Mouse (Mus musculus) CD4-positive, CD25-positive, alpha-beta regulatory T cell, adult 4 months (primary cell): ENCODE data around the gene Cntn6. TPM values are rescaled to one million over a fixed set of nuclear protein-coding genes. Genes with fewer than 3 reads are reported as not detected.

ENCODE experiments used
- ATAC-seq: one replicate; pipeline ENCODE4 v1.8.0; 2017
- polyA plus RNA-seq, 2 experiments: library from polyadenylated mRNA; unstranded; fragments of 100-300 nt; shearing (Covaris generic); gene quantifications; one replicate each; pipeline ENCODE4 v1.2.1; 2017

Cntn6 gene
- polyA plus RNA-seq = not detected

GRCm38 (mm10) chr6:104492490-104493431 is at the start of gene Cntn6:
TSS of gene Cntn6 (plus strand) at chr6:104492790.
- ATAC-seq = no peak

- no peak for ATAC-seq
Measured at GRCm38 (mm10) chr6:104443731-104444130, 48.9 kb upstream of the Cntn6 start.

GRCm38 (mm10) chr6:104470706-104471105 is 21.9 kb upstream of the Cntn6 start:
- no peak for ATAC-seq

- ATAC-seq = no peak
Measured at GRCm38 (mm10) chr6:104479242-104479641, 13.3 kb upstream of the Cntn6 start.

- ATAC-seq = no peak
Measured at GRCm38 (mm10) chr6:104493459-104493858, 869 bp downstream of the Cntn6 start.

- ATAC-seq = no peak
Measured at GRCm38 (mm10) chr6:104495801-104496200, 3.2 kb downstream of the Cntn6 start.

- no peak for ATAC-seq
Measured at GRCm38 (mm10) chr6:104563993-104564392, 71.4 kb downstream of the Cntn6 start.

GRCm38 (mm10) chr6:104569564-104569963 is 77.0 kb downstream of the Cntn6 start:
- ATAC-seq = no peak

- ATAC-seq = no peak
Measured at GRCm38 (mm10) chr6:104588028-104588427, 95.4 kb downstream of the Cntn6 start.

- no peak for ATAC-seq
Measured at GRCm38 (mm10) chr6:104600838-104601397, 108.3 kb downstream of the Cntn6 start.

GRCm38 (mm10) chr6:104602894-104603293 is 110.3 kb downstream of the Cntn6 start:
- no peak for ATAC-seq

- no peak for ATAC-seq
Measured at GRCm38 (mm10) chr6:104603371-104603770, 110.8 kb downstream of the Cntn6 start.

GRCm38 (mm10) chr6:104605214-104605613 is 112.6 kb downstream of the Cntn6 start:
- ATAC-seq = no peak

GRCm38 (mm10) chr6:104653518-104653917 is 160.9 kb downstream of the Cntn6 start:
- no peak for ATAC-seq

- no peak for ATAC-seq
Measured at GRCm38 (mm10) chr6:104668701-104669100, 176.1 kb downstream of the Cntn6 start.

- ATAC-seq = no peak
Measured at GRCm38 (mm10) chr6:104674249-104674648, 181.7 kb downstream of the Cntn6 start.

GRCm38 (mm10) chr6:104679809-104680495 is 187.4 kb downstream of the Cntn6 start:
- ATAC-seq = no peak

GRCm38 (mm10) chr6:104687980-104688379 is 195.4 kb downstream of the Cntn6 start:
- ATAC-seq = no peak

- no peak for ATAC-seq
Measured at GRCm38 (mm10) chr6:104688439-104689125, 196.0 kb downstream of the Cntn6 start.

GRCm38 (mm10) chr6:104728571-104728970 is 236.0 kb downstream of the Cntn6 start:
- ATAC-seq = no peak

- no peak for ATAC-seq
Measured at GRCm38 (mm10) chr6:104734256-104734655, 241.7 kb downstream of the Cntn6 start.

GRCm38 (mm10) chr6:104738999-104739398 is 246.4 kb downstream of the Cntn6 start:
- ATAC-seq = no peak

GRCm38 (mm10) chr6:104758125-104758524 is 265.5 kb downstream of the Cntn6 start:
- ATAC-seq = no peak
